Mouse (Mus musculus) kidney, postnatal 36 days (tissue): Measurements from ENCODE around the gene Ntn4.
"Not testable (repeated sequence)": the region's sequence is repeated elsewhere in the genome, so short reads cannot be mapped to it uniquely, and the experiment has no call there.

Experiments used
- DNase-seq, 2 experiments: peaks; one replicate each; pipeline ENCODE4 v3.0.0; 2021 to 2022; ENCODE audit warnings: mixed read lengths in 2 of 2

Gene Ntn4

DNA sequence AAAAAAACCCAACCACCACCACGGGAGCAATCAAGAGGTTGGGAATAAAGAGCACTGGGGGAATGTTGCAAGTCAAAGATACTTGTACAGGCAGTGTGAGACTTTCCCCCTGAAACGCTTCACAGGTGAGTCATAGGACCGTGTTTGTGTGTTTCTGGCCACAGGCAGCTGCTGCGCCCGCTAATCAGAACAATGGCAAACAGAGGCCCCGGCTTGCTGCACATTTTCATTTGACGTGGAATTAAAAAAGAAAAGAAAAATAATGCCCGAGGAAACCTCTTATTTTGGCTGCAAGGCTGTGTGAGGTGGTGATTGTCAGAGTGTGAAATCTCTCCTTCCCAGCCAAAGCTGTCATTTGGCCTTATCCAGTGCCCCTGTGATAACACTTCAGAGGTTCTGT is 2.4 kb downstream of the Ntn4 start:
- DNase-seq = no peak

DNA sequence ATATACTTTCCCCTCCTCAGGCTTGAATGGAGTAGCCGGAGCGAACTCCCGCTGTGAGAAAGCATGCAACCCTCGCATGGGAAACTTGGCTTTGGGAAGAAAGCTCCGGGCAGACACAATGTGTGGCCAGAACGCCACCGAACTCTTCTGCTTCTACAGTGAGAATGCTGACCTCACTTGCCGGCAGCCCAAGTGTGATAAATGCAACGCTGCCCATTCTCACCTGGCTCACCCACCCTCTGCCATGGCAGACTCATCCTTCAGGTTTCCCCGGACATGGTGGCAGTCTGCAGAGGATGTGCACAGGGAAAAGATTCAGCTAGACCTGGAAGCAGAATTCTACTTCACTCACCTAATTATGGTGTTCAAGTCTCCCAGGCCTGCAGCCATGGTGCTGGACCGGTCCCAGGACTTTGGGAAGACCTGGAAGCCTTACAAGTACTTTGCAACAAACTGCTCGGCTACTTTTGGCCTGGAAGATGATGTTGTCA is 4.0 kb downstream of the Ntn4 start:
- no peak for DNase-seq

DNA sequence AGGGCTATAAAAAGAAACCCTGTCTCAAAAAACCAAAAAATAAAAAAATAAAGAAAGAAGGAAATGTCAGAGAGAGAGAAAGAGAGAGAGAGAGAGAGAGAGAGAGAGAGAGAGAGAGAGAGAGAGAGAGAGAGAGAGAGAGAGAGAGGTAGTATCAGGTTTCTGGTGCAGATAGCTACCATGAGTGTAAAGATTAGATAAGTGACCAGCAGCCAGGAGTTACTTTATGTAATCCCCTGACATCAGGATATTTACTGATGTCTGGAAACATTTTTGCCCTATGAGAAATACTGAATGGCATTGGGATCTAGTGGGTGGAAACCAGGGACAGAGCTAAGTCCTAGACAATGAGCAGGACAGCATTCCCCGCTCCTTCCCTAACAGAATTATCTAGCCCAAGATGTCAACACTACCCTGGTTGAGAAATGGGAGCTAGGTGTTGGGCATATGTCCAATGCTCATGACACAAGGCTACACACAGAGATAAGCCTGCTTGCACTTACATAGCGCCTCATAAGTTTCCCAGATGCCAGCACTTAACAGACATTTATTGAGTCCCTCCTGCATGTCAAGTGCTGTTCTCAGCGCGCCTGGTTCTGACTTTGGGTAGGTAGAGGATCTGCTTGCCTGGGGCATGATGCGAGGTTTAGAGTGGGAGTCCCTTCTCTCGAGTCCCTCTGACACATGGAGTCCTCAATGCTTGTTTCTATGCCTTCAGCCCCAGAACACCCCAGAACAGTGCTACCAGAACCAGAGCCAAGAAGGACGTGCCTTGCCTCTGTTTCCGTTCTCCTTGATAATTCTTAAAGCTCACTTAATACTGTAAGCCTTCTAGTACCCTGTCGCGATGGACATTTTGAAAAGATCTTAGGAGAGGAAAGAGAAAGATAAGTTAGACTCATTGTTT is 7.4 kb downstream of the Ntn4 start:
- DNase-seq = no peak

DNA sequence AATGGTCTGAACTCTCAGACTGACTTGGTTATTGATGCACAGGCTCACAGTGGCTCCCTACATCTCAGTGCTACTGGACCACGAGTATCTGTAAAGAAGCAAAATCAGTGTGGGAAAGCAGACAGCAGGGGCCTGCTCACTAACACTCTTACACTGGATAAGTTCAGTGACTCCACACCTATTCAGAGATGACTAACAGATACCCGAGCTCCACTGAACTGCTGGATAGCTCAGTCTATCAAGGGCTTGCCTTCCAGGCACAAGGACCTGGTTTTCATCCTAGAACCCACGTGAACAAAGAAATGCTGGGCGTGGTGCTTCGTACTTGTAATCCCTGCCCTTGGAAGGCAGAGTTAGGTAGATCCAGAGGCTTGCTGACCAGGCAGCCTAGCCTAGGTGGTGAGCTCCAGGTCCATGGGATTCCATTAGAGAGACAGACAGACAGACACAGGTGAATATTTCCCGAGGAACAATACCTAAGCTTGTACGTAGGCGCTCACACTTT is 8.2 kb downstream of the Ntn4 start:
- no peak for DNase-seq

DNA sequence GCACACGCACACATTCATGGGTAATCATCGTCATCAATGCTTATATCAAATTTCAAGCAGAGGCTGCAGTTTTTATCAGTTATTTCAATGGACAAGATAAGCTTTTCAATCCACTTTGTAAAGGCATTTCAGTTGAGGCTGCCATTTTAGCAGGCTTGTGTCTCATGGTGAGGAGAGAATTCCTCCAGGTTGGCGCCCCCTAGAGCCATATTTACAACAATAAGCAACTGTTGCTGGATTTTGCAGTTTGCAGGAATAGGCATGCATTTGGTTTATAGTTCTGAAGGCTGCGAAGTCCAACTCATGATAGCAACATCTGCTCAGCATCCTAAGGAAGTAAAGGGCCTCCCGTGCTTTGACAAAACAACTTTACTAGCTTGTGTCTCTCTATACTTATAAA is 8.6 kb downstream of the Ntn4 start:
- peak in 1 of 2 experiments; percentile 31 for DNase-seq

DNA sequence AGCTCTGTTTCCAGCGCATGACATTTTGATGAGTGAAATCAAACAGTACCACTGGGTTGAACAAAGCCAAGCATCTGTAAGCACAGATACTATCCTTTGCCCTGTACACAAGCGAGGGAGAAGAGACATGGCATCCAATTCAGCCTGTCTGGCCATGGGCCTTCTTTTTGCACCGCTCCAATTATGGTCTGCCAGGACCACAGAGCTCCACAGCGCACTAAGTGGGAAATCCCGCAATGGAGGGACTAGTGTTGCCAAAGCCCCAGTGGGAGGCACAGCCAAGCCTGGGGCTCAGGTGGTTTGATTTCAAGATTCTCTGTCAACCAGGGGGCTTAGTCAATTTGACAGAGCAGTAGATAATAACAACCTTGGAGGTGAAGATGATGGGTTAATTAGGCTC is 9.1 kb downstream of the Ntn4 start:
- no peak for DNase-seq

DNA sequence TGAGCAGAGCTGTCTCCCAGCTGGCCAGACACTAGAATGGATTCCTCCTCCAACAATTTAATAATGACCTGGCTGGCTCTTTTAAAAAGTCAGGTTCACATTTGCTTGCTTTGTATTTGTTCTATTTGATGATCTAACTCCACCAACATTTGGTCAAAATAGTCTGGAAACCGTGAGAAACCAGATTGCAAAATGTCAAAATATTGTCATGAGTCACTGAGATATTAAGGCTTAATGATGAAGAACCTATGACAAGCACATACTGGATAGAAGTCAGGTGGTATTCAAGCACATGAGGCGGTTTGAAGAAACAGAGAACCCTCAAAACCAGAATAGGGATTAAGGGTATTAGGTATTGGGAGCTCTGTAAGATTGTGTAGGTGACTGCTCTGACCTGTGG is 12.8 kb downstream of the Ntn4 start:
- DNase-seq = no peak

DNA sequence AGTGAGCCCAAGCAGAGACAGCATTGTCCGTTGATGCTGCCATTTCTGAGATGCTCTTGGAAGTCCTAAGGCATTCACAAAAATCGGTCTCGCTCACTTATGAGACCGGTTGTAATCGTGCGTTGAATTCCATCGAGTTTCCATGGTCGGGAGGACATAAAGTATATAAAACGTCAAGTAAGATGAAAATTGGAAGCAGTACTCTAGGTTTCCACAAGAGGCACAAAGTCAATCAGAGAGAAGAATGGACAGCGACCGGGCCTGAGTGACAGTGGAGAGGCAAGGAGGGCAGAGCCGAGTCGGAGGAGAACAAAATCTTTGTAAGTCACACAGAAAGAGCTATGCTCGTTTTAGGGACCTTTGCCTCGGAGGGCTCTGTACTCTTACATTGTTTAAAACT is 14.9 kb downstream of the Ntn4 start:
- no peak for DNase-seq

DNA sequence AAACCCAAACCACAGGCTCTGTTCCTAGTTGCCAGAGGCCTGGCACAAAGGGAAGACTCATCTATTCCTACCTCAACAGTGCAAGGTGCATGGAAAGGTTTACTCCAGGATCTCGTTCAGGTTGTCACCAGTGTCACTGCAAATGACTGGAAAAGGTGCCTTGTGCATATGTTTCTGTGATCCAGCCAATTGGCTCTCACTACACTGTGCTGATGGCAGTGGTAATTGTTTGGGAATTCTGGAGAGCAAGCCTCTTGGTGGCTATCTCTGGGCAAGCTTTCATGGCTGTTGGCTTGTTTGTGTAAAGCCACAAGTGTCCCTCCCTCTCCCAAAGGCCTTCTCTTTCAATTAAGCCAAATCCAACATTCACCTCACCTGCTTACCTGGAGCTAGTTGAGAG is 19.3 kb downstream of the Ntn4 start:
- no peak for DNase-seq

DNA sequence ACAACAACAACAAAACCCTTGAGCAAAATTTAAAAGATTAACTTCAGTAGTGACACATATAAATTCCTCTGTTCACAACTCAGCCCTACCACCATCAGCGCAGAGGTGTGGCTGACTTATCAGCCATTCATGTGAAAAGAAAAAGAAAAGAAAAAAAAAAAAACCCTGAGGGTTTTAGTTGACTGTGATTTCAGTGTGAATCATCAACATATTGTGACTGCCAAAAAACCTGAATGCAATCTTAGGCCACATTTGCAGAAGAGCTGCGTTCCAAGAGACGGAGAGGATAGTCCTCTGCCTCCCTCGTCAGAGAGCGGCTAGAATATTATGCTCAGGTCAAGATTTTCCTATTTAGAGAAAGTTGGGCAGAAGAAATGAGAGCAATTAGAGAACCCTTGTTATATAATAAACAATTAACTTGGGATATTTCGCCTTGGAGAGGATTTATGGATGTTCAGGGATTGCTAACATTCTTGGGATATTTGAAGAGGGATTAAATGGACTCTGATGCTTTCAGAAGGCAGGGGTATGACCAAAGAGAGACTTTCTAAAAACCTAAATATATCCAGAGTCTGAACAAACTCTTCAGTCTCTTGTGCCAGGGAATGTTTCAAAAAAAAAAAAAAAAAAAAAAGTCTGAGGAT is 21.0 kb downstream of the Ntn4 start:
- peak in 1 of 2 experiments; percentile 26 for DNase-seq

DNA sequence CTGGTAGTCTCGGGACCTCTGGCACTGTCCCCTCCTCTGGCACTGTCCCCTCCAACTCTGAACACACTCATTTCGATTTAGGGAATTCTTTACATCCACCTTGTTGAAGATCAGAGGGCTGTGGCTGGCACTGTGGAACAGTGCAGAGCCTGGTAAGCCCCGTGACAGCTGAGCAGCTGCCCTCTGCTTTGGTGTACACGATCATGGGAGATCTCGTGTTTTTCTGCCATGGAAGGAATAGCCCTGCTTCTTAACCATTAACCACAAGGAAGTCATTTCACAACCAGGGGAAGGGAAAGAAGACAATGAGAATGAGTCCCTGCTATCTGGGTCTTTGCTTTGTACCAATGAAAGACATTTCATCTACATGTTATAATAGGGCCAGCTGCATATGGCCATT is 21.5 kb downstream of the Ntn4 start:
- DNase-seq = peak; percentile 61 to 70

DNA sequence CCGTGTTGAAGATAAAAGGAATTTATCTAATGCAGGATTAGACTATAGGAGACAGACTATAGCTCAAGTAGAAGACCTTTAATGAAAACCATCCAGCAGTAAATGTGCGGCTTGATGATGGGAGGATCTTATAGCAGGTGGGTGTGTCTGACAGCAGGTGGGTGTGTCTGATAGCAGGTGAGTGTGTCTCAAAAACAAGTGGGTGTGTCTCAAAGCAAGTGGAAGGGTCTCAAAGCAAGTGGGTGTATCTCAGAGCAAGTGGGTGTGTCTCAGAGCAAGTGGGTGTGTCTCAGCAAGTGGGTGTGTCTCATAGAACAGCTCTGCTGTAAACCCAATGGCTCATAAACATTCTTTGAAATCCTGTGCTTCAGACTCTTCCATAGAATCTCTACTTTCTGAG is 25.7 kb downstream of the Ntn4 start:
- DNase-seq = no peak

DNA sequence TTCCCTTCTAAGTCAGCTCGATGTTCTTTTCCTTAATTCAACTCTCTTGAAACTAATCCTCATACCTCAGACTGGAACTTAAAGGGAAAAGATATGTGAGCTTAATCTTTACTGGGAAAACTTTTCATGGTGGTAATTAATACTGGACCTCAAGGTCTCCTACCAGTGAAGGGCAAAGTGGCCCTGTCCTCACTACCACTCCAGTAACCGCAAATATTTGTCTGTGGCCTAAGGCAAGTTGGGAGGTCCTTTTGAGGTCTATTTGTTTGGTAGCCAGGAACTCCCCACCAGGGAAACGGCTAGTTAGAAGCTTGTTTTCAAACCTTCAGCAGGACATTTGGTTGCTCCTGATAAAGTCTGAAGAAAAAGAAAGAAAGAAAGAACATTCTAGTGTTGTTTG is 26.5 kb downstream of the Ntn4 start:
- peak in 1 of 2 experiments; percentile 51 for DNase-seq

DNA sequence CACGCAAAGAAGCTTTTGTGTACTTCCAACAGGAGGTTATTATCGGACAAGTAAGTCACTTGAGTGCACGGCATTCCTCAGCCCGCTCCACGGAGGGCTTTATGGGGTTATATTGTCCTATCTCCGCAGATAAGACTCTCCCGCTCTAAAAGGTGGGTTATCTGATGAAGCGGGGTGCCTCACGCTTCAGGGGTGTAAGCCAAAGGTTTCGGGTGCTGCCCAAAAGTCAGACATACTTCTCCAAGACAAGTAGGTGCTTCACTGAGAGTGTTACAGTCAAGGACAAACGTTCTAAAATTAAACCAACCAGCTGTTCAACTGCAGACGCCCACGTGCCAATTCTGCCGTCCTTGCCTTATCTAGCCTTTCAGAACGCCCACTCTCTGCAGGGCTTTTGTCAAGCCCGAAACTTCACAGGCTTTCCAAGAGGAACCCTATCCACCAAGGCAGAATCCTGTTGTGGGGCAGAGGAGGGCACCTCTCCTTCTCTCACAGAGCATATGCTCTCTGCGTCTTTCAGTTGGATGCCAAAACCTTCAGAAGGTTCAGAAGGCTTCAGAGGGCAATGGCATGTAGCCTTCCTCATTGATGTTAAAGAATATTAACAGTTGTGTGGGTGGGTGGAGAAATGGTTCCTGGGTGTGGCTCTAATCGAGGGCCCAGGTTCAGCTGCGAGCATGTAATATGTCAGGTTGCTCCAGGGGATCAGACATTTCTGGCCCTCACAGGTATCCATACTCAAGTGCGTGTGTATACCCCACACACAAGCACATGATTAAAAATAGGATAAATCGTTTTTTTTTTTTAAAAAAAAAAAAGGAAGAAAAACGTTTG is 32.4 kb downstream of the Ntn4 start:
- DNase-seq = no peak

DNA sequence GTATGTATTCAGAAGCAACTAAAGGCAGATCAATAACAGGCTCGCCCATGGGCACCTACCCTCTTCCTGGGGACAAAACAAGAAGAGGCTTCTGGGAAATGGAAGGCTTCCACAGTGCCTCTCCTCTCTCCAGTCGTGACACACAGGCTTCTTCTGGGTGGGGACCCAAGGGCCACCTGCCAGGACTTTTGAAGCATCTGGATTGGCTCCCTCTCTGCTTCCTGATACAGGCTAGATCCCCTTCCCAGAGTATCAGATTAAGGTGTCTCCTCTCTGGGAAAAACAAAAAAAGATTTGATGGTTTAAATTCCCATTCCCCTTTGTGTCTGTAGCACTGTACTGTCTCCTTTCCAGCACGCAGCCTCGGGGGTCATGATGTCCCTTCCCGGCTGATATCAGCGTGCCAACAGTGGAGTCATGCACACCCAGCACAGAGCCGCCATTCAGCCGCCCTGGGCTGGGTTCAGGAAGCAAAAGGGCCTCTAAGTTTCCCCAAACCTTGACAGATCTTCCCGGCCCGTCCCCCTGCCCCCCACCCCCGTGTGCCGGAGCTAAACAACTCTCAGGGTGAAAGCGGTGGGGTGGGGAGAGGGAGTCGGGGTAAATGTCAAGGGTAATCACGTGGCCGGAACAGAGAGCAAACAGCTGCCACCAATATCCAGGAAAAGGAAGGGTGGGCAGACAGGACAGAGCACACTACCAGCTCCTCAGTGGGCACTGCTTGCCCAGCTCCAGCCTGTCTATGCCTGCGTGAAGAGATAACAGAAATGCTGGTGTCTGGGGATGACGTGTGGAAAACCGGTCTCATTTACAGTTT is 38.9 kb downstream of the Ntn4 start:
- peak; percentile 44 to 50 for DNase-seq

DNA sequence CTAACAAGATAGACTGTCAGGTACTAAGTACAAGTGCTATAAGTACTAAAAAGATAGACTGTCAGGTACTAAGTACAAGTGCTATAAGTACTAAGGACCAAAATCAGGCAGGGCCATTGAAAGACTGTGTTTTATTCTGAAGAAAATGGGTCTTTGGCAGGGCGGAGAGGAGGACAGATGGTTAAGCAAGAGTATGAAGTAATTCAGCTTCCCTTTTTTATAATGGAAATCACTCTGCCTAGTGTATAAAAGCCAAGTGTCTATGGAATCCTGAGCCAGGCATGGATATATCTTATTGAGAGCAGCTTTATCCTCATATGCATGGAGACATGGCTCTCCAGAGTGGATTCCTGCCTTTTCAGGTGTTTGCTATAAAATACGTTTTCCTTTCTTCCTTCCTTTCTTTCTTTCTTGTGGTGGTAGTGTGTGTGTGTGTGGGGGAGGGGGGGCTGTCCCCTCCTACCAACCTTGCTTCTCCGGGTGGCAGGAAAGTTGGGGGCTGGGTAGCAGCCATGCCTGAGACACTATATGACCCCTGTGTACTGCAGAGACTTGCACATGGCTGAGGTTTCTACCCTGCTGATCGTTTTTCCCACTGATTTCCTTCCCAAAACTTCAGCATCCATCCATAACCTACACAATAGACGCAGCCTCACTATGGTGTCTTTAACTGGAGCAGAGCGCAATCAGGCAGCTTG is 40.3 kb downstream of the Ntn4 start:
- no peak for DNase-seq

DNA sequence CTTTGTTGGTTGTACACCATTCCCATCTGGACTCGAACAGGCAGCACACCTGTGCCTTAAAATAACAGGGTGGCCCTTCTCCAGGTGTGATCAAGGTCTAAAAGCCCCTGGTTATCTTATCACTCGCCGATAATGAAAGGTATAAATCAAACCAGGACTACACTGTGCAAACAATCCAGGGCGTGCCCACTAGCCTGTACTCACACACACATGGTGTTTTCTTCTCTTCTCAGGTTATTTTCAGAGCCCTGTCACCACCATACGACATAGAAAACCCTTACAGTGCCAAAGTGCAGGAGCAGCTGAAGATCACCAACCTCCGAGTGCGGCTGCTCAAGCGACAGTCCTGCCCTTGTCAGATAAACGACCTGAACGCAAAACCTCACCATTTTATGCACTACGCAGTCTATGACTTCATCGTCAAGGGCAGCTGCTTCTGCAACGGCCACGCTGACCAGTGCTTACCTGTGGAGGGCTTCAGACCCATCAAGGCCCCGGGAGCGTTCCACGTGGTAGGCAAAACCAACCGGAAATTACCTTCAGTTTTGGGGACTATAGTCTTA is 41.8 kb downstream of the Ntn4 start:
- DNase-seq = no peak

DNA sequence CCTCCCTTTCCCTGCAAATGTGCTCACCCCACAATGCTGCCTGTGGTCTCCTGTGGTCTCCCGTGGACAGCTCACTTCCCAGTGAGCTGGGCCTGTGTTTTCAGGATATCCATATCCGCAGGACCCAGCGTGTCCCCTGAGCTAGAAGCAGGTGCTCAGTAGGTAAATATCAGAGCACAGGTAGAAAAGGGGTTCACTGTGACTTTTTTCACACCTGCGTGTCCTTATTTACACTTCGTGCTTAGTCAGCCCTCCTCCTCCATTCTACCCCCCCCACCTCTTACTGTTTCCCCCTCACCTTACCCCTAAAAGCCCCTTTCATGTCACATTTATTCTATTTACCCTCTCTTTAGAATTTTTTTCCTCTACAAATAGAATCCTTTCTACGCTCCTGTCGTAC is 42.7 kb downstream of the Ntn4 start:
- no peak for DNase-seq

DNA sequence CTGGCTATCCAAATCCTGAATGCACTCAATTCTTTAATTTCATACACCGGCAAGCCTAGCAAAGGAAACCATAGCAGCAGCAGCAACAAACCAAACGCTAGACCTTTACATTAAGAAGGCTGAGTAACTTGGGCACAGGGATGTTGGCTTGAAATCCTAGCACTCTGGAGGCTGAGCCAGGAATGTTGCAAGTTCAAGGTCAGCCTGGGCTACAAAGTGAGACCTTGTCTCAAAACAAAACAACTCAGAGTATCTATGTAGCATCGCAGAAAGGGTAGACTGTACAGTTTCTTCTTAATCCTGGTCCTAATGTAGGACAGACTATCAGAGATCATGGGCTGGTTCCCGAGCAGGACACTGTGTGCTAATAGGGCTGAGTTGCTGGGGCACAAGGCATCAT is 43.4 kb downstream of the Ntn4 start:
- no peak for DNase-seq

DNA sequence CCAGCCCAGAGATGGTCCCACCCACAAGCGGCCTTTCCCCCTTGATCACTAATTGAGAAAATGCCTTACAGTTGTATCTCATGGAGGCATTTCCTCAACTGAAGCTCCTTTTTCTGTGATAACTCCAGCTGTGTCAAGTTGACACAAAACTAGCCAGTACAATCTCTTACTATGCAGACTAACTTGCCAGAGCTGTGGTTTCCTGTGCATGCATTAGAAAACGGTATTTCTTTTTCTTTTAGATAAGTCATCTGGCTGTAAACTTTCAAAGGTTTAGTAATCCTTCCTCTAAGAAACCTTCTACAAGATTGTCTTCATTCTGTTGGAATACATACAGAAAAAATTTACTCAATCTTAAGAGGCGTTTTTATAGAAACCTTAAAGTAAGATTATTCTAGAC is 44.9 kb downstream of the Ntn4 start:
- DNase-seq = not testable (repeated sequence)

DNA sequence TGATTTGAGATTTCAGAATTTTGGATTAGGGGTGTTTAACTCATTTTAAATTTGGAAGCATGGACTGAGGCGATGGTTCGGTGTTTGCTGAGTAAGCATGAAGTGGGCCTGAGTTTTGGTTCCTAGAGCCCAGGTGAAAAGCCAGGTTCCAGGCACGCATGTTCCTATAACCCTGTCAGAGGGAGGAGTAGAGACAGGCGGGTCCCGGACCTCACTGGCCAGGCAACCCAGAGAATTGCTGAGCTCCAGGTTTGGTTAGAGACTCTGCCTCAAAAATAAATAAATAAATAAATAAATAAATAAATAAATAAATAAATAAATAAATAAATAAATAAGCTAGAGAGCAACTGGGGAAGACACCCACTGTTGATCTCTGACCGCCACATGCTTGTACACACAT is 46.1 kb downstream of the Ntn4 start:
- no peak for DNase-seq
